Mouse (Mus musculus) testis, adult 2 months (tissue): ENCODE data around the gene Id4. TPM values are rescaled to one million over a fixed set of nuclear protein-coding genes. Genes with fewer than 3 reads are reported as not detected.

Experiments
- H3K27ac ChIP-seq: fragments of 200-500 bp; 2 replicates; pipeline ENCODE4 v1.5.1; 2012; ENCODE audit warnings: low read depth, low read length; ENCODE audit not compliant: control insufficient read depth, insufficient read depth
- H3K27me3 ChIP-seq: fragments of 200-500 bp; 2 replicates; pipeline ENCODE4 v1.6.1; 2012; ENCODE audit warnings: mild to moderate bottlenecking, low read length, moderate library complexity; ENCODE audit not compliant: control insufficient read depth, insufficient read depth
- H3K36me3 ChIP-seq: fragments of 200-500 bp; 2 replicates; pipeline ENCODE4 v1.6.1; 2012; ENCODE audit warnings: mild to moderate bottlenecking, low read length; ENCODE audit not compliant: control insufficient read depth, insufficient read depth
- H3K4me1 ChIP-seq: fragments of 200-500 bp; 2 replicates; pipeline ENCODE4 v1.6.1; 2012; ENCODE audit warnings: low read length; ENCODE audit not compliant: control insufficient read depth, insufficient read depth
- H3K4me3 ChIP-seq: fragments of 200-500 bp; 2 replicates; pipeline ENCODE4 v1.5.1; 2012; ENCODE audit warnings: low read depth, mild to moderate bottlenecking, low read length, moderate library complexity, mixed read lengths; ENCODE audit not compliant: control insufficient read depth
- CTCF ChIP-seq: fragments of 200-500 bp; IDR thresholded peaks from 2 replicates; pipeline ENCODE4 v1.5.1; 2012; ENCODE audit warnings: low read depth, mild to moderate bottlenecking, inconsistent platforms, low read length, moderate library complexity; ENCODE audit not compliant: control insufficient read depth, insufficient read depth, insufficient replicate concordance
- POLR2A ChIP-seq: fragments of 200-500 bp; IDR thresholded peaks from 2 replicates; pipeline ENCODE4 v1.6.1; 2012; ENCODE audit warnings: low read depth, mild to moderate bottlenecking, inconsistent platforms, low read length, moderate library complexity; ENCODE audit not compliant: control insufficient read depth
- polyA plus RNA-seq: library from polyadenylated mRNA; depleted of rRNA; stranded (reverse); fragments of >200 nt; gene quantifications from 2 replicates; pipeline ENCODE4 v1.2.3, GENCODE M21; 2012; rRNA removed

Id4 gene
- polyA plus RNA-seq: 13.2 and 15.0 TPM in 2 replicates

DNA sequence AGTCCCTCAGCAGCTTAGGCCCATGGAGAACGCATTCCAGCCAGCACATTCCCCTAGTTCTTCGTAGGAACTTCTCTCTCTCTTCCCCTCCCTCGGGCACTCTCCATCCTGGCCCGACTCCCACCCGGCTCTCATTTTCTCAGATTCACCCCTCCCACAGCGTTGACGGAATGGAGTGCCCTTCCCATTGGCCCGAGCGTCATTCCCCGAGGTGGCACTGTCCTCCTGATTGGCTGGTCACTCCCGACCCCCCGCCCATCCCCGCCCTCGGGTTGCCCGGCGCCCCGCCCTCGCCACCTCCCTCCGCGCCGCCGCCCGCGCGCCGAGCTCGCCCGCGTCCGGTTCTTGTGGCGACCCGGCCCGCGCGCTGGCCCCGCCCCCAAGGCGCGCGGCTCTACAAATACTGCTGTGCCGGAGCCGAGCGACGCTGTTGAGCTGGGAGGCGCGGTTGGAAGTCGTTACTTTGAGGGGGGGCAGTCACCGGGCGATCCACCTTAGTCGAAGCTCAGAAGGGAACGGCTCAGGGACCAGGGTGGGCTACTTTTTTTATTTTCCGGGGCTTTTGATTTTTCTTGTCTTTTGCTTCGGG is at the start of gene Id4:
Id4 (plus strand) TSS at position 539 of the 589 bp plus-strand sequence.
- peaks cover 6% of the 10 kb centered on the region for H3K4me1 ChIP-seq
- H3K4me3 ChIP-seq: peak within 1 kb of the TSS; percentile 91
- peak within 1 kb of the TSS; percentile 82 for H3K27ac ChIP-seq
- no peaks in the 10 kb centered on the region for H3K27me3 ChIP-seq
- peak; percentile 89 for TF ChIP-seq POLR2A
- no peak for TF ChIP-seq CTCF
- H3K36me3 ChIP-seq: no peaks in the 10 kb centered on the region

DNA sequence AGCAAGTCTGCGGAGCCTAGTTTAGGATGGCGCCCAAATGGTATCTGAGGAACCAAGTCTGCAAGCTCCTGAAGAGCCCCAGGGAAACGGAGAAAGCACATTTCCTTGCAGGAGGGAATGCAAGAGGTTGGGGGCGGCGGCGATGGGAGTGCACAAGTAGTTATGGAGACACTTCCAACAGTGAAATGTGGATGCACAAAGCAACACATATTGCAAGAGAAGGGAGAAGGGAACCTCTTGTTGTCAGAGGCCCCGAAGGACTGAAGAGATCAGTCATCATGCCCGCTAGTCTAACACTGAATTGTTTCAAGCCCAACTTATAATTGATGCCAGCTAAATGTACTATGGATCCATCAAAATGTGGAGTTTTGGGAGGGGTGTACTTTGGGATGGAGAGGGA is 33.9 kb upstream of the Id4 start:
- Histone ChIP-seq H3K27me3 (no peaks in the 10 kb centered on the region), H3K36me3 (no peaks in the 10 kb centered on the region), H3K27ac (no peak overlapping the region), H3K4me3 (no peak overlapping the region), H3K4me1 (peaks cover 4% of the 10 kb centered on the region)
- TF ChIP-seq CTCF: no peak
- no peak for TF ChIP-seq POLR2A

DNA sequence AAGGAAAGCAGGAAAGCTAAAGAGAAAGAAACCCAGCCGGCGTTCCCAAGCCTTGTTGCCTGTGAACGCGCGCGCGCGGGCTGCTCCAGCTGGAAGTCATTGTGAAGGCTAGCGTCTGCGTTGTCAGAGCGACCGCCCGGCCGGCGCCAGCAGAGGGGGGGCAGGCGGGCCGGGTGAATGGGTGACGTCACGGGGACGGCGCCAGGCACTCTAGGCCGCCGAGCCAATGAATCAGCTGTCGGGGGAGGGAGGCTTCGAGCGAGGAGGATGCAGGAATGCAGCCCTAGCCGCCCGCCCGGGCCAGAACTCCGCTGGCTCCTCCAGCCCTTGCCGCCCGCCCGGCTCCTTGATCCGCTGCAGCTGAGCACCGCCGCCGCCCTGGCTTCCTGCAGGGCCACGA is 33.3 kb upstream of the Id4 start:
- H3K27ac ChIP-seq: no peak overlapping the region
- H3K4me1 ChIP-seq: peaks cover 4% of the 10 kb centered on the region
- H3K27me3 ChIP-seq: no peaks in the 10 kb centered on the region
- TF ChIP-seq POLR2A: no peak
- no peak for TF ChIP-seq CTCF
- H3K36me3 ChIP-seq: no peaks in the 10 kb centered on the region
- peak overlapping the region; percentile 79 for H3K4me3 ChIP-seq

- H3K36me3 ChIP-seq: no peaks in the 10 kb centered on the region
- no peaks in the 10 kb centered on the region for H3K27me3 ChIP-seq
- peak overlapping the region; percentile 79 for H3K4me3 ChIP-seq
- H3K27ac ChIP-seq: no peak overlapping the region
- no peak for TF ChIP-seq POLR2A
- TF ChIP-seq CTCF: no peak
- H3K4me1 ChIP-seq: peaks cover 4% of the 10 kb centered on the region
Observed at GRCm38 (mm10) chr13:48228114-48228513, 32.9 kb upstream of the Id4 start.

GRCm38 (mm10) chr13:48230996-48231395 is 30.0 kb upstream of the Id4 start:
- Histone ChIP-seq H3K4me3 (no peak overlapping the region), H3K27ac (no peak overlapping the region), H3K27me3 (no peaks in the 10 kb centered on the region), H3K36me3 (no peaks in the 10 kb centered on the region), H3K4me1 (peaks cover 4% of the 10 kb centered on the region)
- TF ChIP-seq POLR2A (no peak), CTCF (no peak)

- H3K27ac ChIP-seq: no peak overlapping the region
- H3K27me3 ChIP-seq: no peaks in the 10 kb centered on the region
- no peaks in the 10 kb centered on the region for H3K4me1 ChIP-seq
- TF ChIP-seq POLR2A (no peak), CTCF (no peak)
- no peak overlapping the region for H3K4me3 ChIP-seq
- no peaks in the 10 kb centered on the region for H3K36me3 ChIP-seq
Observed at GRCm38 (mm10) chr13:48236436-48236835, 24.6 kb upstream of the Id4 start.

- Histone ChIP-seq H3K27ac (no peak overlapping the region), H3K4me1 (no peaks in the 10 kb centered on the region), H3K4me3 (no peak overlapping the region), H3K27me3 (no peaks in the 10 kb centered on the region), H3K36me3 (no peaks in the 10 kb centered on the region)
- TF ChIP-seq CTCF (no peak), POLR2A (no peak)
Observed at GRCm38 (mm10) chr13:48236865-48237264, 24.2 kb upstream of the Id4 start.

DNA sequence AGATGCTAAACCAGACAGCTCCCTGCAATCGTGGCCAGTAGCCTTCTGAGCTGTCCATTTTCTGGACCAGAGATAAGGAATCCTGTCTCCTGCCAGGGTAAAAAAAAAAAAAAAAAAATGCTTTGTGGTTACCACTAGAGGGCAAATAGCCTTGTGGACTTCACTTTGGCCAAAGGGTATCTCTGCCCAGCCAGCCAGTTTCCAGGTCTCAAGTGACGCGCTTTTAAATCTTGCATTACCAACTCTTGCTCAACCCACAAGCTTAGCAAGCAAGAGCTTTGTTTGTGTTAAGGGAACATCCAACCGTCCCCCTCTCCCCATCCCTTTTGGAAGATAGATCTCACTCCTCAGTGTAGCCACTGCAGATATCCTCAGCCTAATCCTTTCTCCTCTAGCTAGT is 23.5 kb upstream of the Id4 start:
- Histone ChIP-seq H3K27ac (no peak overlapping the region), H3K4me3 (no peak overlapping the region), H3K4me1 (no peaks in the 10 kb centered on the region), H3K36me3 (no peaks in the 10 kb centered on the region), H3K27me3 (no peaks in the 10 kb centered on the region)
- no peak for TF ChIP-seq CTCF
- TF ChIP-seq POLR2A: no peak
